Mouse (Mus musculus) cortical plate, adult 2 months (tissue): Measurements from ENCODE around the gene Nt5e. TPM values are rescaled to one million over a fixed set of nuclear protein-coding genes. Genes with fewer than 3 reads are reported as not detected.

Experiments used
- H3K27ac ChIP-seq: fragments of 200-500 bp; 2 replicates; pipeline ENCODE4 v1.5.1; 2012; ENCODE audit warnings: low read length, control low read depth, inconsistent platforms; ENCODE audit not compliant: insufficient read depth
- H3K4me1 ChIP-seq: fragments of 200-500 bp; 2 replicates; pipeline ENCODE4 v1.6.1; 2011; ENCODE audit warnings: low read length; ENCODE audit not compliant: control insufficient read depth, insufficient read depth
- H3K4me3 ChIP-seq: fragments of 200-500 bp; 2 replicates; pipeline ENCODE4 v1.5.1; 2011; ENCODE audit warnings: mild to moderate bottlenecking, low read length, control low read depth; ENCODE audit not compliant: insufficient read depth
- CTCF ChIP-seq: fragments of 200-500 bp; IDR thresholded peaks from 2 replicates; pipeline ENCODE4 v1.5.1; 2011; ENCODE audit warnings: mild to moderate bottlenecking, control low read depth, low read length; ENCODE audit not compliant: insufficient read depth; ENCODE audit errors: extremely low read depth
- POLR2A ChIP-seq: fragments of 200-500 bp; IDR thresholded peaks from 2 replicates; pipeline ENCODE4 v1.6.1; 2011; ENCODE audit warnings: mild to moderate bottlenecking, low read length, control low read depth; ENCODE audit not compliant: insufficient read depth; ENCODE audit errors: extremely low read depth
- polyA plus RNA-seq: library from polyadenylated mRNA; depleted of rRNA; stranded (reverse); fragments of >200 nt; gene quantifications from 2 replicates; pipeline ENCODE4 v1.2.3, GENCODE M21; 2012

Nt5e gene
- polyA plus RNA-seq, 1 experiment, result 3.1 TPM

- Histone ChIP-seq H3K27ac (no peak overlapping the region), H3K4me1 (peaks cover 4% of the 10 kb centered on the region; the same call in 1 of the 2 replicates), H3K4me3 (no peak overlapping the region)
- TF ChIP-seq CTCF (no peak), POLR2A (no peak)
Observed at GRCm38 (mm10) chr9:88342701-88343100, 15.7 kb downstream of the Nt5e start.

- H3K27ac ChIP-seq, result no peak overlapping the region
- H3K4me3 ChIP-seq, result no peak overlapping the region
- no peak for TF ChIP-seq CTCF
- TF ChIP-seq POLR2A, result no peak
- peaks cover 4% of the 10 kb centered on the region; the same call in 1 of the 2 replicates for H3K4me1 ChIP-seq
Observed at GRCm38 (mm10) chr9:88344424-88344823, 17.4 kb downstream of the Nt5e start.

- Histone ChIP-seq H3K4me1 (peaks cover 4% of the 10 kb centered on the region; the same call in 1 of the 2 replicates), H3K4me3 (no peak overlapping the region), H3K27ac (no peak overlapping the region)
- TF ChIP-seq POLR2A, result no peak
- TF ChIP-seq CTCF, result no peak
Observed at GRCm38 (mm10) chr9:88346857-88347256, 19.9 kb downstream of the Nt5e start.

GRCm38 (mm10) chr9:88348623-88349022 lies 21.6 kb downstream of the Nt5e start:
- no peak overlapping the region for H3K27ac ChIP-seq
- no peak overlapping the region for H3K4me3 ChIP-seq
- TF ChIP-seq CTCF (no peak), POLR2A (no peak)
- peaks cover 4% of the 10 kb centered on the region; the same call in 1 of the 2 replicates for H3K4me1 ChIP-seq

- H3K27ac ChIP-seq, result no peak overlapping the region
- peaks cover 4% of the 10 kb centered on the region; the same call in 1 of the 2 replicates for H3K4me1 ChIP-seq
- TF ChIP-seq POLR2A (no peak), CTCF (no peak)
- H3K4me3 ChIP-seq, result no peak overlapping the region
Observed at GRCm38 (mm10) chr9:88350317-88350716, 23.3 kb downstream of the Nt5e start.

- no peak overlapping the region for H3K27ac ChIP-seq
- no peak overlapping the region for H3K4me3 ChIP-seq
- H3K4me1 ChIP-seq, result peaks cover 4% of the 10 kb centered on the region; the same call in 1 of the 2 replicates
- TF ChIP-seq POLR2A, result no peak
- no peak for TF ChIP-seq CTCF
Observed at GRCm38 (mm10) chr9:88351163-88351562, 24.2 kb downstream of the Nt5e start.

- TF ChIP-seq POLR2A (no peak), CTCF (no peak)
- no peaks in the 10 kb centered on the region for H3K4me1 ChIP-seq
- H3K27ac ChIP-seq, result no peak overlapping the region
- no peak overlapping the region for H3K4me3 ChIP-seq
Observed at GRCm38 (mm10) chr9:88352741-88353140, 25.7 kb downstream of the Nt5e start.

- Histone ChIP-seq H3K27ac (no peak overlapping the region), H3K4me3 (no peak overlapping the region), H3K4me1 (no peaks in the 10 kb centered on the region)
- no peak for TF ChIP-seq CTCF
- no peak for TF ChIP-seq POLR2A
Observed at GRCm38 (mm10) chr9:88353459-88353858, 26.5 kb downstream of the Nt5e start.

GRCm38 (mm10) chr9:88357173-88357572 lies 30.2 kb downstream of the Nt5e start:
- TF ChIP-seq CTCF, result no peak
- TF ChIP-seq POLR2A, result no peak
- H3K27ac ChIP-seq, result no peak overlapping the region
- no peak overlapping the region for H3K4me3 ChIP-seq
- no peaks in the 10 kb centered on the region for H3K4me1 ChIP-seq

GRCm38 (mm10) chr9:88359140-88359539 lies 32.1 kb downstream of the Nt5e start:
- H3K4me3 ChIP-seq, result no peak overlapping the region
- no peak overlapping the region for H3K27ac ChIP-seq
- TF ChIP-seq CTCF (no peak), POLR2A (no peak)
- no peaks in the 10 kb centered on the region; the same call in 1 of the 2 replicates for H3K4me1 ChIP-seq
